Mouse (Mus musculus): Measurements from ENCODE around the gene Lima1.

The Lima1 gene

GRCm38 (mm10) chr15:99731678-99732077, 143.6 kb downstream of the Lima1 start:
- no peak for DNase-seq

- no peak for DNase-seq
Observed at GRCm38 (mm10) chr15:99731167-99731566, 144.1 kb downstream of the Lima1 start.

DNA sequence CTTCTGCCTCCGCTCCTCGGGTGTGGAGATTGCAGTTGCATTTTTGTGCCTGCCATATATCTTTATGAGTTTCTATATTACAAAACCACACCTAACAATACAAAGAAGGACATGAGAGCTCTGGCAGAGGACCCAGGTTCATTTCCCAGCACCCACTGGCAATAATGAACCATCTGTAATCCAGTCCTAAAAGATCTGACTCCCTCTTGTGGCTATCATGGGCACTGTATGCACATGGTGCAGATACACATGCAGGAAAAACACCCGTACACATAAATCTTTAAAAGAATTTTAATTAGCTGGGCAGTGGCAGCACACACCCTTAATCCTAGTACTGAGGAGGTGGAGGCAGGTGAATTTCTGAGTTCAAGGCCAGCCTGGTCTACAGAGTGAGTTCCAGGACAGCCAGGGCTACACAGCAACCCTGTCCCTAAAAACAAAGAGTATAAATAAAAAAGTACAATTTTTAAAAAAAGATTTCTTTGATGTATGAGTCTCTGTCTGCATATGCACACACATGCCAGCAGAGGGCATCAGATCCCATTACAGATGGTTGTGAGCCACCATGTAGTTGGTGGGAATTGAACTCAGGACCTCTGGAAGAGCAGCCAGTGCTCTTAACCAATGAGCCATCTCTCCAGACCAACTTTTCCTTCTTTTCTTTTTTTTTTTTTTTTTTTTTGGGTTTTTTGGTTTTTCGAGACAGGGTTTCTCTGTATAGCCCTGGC, 146.0 kb downstream of the Lima1 start:
- no peak for DNase-seq
